Mouse (Mus musculus) adrenal gland, adult 2 months (tissue): ENCODE data around the gene Irf4. TPM values are rescaled to one million over a fixed set of nuclear protein-coding genes. Genes with fewer than 3 reads are reported as not detected.

Source experiments
- DNase-seq: peaks from one replicate; pipeline ENCODE4 v3.0.0; 2021
- polyA plus RNA-seq: library from polyadenylated mRNA; depleted of rRNA; stranded (reverse); fragments of >200 nt; gene quantifications from 2 replicates; pipeline ENCODE4 v1.2.3, GENCODE M21; 2012
- total RNA-seq, 2 experiments: library from RNA; stranded (reverse); gene quantifications; 2 replicates each; pipeline ENCODE4 v1.2.3; 2021

Gene Irf4
- total and polyA plus RNA-seq, 3 experiments, result 0.88 to 25.7 (median 23.5) TPM

DNA sequence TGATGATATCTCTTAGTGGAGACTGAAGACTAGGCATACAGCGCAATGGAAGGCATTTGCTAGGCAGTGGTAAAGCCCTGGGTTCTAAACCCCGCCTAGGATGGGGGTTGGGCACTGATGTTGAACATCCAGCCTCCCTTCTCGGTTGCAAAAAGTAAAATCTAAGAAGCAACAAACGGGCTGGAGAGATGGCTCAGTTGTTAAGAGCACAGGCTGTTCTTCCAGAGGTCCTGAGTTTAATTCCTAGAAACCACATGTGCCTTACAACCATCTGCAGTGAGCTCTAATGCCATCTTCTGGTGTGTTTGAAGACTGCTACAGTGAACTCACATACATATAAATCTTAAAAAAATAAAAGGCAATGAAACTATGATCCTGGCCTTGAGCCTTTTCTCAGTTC lies 13.2 kb downstream of the Irf4 start:
- no peak for DNase-seq

DNA sequence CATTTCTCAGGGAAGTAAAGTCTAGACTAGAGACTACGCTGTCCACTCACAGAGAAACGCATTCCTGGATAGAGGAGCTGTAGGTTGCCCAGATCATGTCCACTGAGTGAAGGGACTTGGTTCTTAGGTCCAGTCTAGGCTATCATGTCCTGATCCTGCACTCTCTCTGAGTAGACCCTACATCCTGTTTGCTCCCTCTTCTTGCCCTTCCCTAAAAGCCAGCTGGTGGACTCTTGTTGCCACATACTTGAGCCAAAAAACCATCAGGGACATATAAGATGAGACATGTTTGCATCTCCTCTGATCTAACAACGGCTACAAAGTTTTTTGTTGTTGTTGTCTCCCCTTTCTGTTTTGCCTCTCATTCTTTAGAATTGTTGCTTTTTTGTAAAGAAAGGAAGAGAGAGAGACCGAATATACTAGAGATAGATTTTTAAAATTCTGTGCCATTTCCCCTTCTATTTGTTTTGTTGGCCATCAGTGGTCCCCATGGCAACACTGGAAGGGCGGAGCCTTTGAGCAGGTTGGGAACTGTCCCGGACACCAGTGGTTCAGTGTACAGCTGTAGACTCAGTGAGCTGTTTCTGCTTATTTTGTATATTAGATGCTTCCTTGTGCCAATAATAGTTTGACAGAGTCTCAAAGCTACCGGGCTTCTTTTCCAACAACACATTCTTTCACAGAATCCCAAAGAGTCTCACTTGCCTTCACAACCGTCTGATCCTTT lies 15.2 kb downstream of the Irf4 start:
- no peak for DNase-seq

- DNase-seq, result no peak
Measured at GRCm38 (mm10) chr13:30765906-30766305, 16.9 kb downstream of the Irf4 start.

- DNase-seq, result no peak
Measured at GRCm38 (mm10) chr13:30766636-30767476, 17.8 kb downstream of the Irf4 start.

DNA sequence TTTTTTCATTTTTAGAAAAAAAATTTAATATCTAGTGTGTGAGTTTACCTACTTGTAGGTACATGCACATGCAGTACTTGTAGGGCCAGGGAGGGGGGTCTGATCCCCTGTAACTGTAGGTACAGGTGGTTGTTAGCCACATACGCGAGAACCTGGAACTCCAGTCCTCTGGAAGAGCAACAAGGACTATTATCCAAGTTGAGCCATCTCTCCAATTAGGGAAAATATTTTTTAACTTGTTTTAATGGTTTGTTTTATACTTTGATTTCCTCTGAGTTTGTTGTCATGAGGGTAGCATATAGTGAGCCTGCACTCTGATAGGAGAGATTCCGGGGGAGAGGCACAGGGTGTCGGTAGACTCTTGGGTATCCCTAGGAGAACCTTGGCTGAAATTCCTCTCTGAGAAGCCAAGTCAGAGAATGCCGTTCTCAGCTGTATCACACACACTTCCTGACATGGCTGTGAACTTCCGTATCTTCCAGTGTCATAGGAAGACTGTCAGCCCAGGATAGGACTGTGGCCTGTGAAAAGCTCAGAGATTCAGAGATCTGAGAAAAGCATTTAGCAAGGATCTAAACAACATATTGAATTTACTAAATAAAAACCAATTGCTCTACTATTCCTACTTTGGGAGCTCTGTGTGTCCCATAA lies 18.6 kb downstream of the Irf4 start:
- DNase-seq, result no peak

DNA sequence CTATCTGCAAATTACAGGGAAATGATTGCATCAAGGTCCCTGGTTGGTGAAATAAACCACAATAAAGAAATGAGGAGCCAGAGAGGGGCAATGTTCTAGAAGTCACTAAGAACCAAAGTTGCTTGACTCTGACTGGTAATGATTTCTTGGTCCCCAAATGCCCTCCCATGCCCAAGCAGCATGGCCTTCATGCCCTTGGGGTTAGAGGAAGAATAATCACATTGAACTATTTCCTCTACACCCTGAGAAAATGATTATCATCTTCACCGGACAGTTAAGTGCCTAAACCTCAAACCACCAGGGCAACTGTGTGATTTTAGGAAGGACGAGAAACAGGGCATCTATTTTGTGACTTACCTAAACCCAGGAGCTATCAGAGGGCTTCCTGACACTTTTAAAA lies 27.0 kb downstream of the Irf4 start:
- no peak for DNase-seq

- no peak for DNase-seq
Measured at GRCm38 (mm10) chr13:30777678-30778179, 28.7 kb downstream of the Irf4 start.

GRCm38 (mm10) chr13:30781905-30782304 lies 32.9 kb downstream of the Irf4 start:
- no peak for DNase-seq

- DNase-seq, result no peak
Measured at GRCm38 (mm10) chr13:30782419-30782818, 33.4 kb downstream of the Irf4 start.

GRCm38 (mm10) chr13:30785423-30786040 lies 36.5 kb downstream of the Irf4 start:
- peak; percentile 14 for DNase-seq

DNA sequence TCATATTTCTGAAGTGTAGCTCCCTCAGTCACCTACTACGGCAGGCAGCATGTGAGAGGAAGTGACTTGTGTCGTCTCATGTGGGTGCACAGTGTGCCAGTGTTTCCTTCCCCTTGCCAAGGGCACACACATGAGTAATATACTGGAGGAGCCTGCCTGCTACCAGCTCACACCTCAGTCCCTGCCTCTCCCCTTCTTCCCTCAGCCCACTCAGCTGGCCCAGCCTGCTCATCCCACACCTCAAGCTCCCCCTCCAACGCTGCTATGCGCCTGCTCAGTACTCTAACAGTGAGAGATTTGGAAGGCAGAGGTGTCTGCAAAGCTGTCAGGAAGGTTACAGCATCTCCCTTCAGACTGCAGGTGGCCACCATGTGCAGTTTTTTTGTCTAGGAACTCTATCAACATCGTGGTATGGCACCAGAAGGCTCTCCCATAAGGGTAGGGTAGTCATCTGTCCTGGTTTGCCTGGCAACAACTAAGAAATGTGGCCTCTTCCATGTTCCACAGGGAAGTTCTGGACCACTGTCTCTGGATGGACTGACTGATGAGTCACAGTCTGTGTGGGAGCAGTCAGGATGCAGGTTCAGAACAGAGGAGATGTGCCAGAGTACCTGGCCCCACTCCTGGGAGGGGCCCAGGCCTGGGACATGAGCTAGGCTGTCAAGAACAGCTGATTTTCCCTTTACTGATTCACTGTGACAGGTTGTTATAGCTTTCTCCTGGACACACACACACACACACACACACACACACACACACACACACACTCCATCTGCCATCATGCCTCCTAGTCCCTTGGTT lies 37.4 kb downstream of the Irf4 start:
- peak; percentile 15 for DNase-seq

- DNase-seq, result no peak
Measured at GRCm38 (mm10) chr13:30787036-30787320, 38.0 kb downstream of the Irf4 start.

- DNase-seq, result no peak
Measured at GRCm38 (mm10) chr13:30787556-30787955, 38.5 kb downstream of the Irf4 start.

- DNase-seq, result peak; percentile 8
Measured at GRCm38 (mm10) chr13:30787960-30788359, 38.9 kb downstream of the Irf4 start.

- DNase-seq, result no peak
Measured at GRCm38 (mm10) chr13:30788421-30788820, 39.4 kb downstream of the Irf4 start.

- no peak for DNase-seq
Measured at GRCm38 (mm10) chr13:30790016-30790415, 41.0 kb downstream of the Irf4 start.

- DNase-seq, result no peak
Measured at GRCm38 (mm10) chr13:30792308-30792707, 43.3 kb downstream of the Irf4 start.

- no peak for DNase-seq
Measured at GRCm38 (mm10) chr13:30792741-30793140, 43.7 kb downstream of the Irf4 start.

DNA sequence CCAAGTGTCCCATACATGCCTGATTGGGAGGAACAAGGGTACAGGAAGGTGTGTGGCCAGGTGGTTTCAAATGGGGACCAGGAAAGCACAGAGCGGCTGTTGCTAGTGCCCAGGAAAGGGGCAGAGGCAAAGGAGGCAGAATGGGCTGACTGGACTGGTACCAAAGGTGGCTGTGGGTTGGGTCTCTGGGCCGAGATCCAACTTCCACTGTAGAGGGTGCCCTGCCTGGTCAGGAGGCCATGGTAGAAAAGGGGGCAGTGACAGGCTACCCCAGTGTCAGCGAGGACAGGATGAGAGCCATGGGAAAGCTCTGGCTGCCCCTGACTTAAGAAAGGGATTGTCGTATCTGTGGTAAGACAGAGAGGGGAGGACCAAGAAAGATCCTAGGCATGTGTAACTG lies 44.2 kb downstream of the Irf4 start:
- no peak for DNase-seq

DNA sequence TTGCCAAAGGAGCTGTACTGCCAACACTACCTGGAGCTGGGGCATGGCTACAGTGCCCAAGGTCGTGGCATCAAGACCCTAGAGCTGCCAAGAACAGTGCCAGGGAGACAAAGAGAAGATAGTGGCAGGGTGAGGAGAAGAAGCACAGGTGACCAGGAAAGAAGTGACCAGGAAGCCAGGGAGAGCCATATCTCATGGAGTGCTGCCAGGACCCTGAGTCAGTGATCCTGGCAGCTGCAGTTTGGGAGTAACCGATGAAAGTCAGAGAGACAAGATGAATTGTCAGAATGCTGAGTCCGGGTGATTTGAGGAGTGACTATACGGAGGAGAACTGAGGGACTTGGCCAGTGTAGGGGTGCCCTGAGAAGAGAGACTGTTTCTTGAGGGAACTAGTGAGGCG lies 44.6 kb downstream of the Irf4 start:
- DNase-seq, result peak; percentile 72

GRCm38 (mm10) chr13:30795960-30796359 lies 46.9 kb downstream of the Irf4 start:
- DNase-seq, result no peak

- DNase-seq, result no peak
Measured at GRCm38 (mm10) chr13:30801886-30802285, 52.9 kb downstream of the Irf4 start.
